Mouse (Mus musculus) NIH3T3 (cell line): ENCODE data around the gene Litaf.
"Not testable (repeated sequence)": the region's sequence is repeated elsewhere in the genome, so short reads cannot be mapped to it uniquely, and the experiment has no call there.

Experiments used
- DNase-seq: peaks from one replicate; pipeline ENCODE4 v3.0.0-alpha.2; 2012; ENCODE audit warnings: low read depth

Gene Litaf

DNA sequence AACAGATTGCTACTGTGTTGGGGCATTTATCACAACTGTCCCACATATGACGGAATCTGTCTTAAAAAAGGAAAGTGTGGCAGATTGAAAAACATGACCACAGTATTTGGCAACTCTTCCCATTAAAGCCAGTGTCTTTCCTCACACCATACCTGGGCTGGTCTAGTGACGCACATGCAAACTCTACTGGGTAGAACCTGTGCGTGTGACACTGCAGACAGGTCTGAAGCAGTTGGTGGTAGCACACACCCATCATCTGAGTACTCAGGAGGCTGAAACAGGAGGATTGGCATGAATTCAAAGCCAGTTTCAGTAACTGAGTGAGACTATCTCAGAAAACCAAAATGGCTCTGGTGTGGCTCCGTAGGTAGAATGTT is 43.9 kb downstream of the Litaf start:
- DNase-seq: no peak

DNA sequence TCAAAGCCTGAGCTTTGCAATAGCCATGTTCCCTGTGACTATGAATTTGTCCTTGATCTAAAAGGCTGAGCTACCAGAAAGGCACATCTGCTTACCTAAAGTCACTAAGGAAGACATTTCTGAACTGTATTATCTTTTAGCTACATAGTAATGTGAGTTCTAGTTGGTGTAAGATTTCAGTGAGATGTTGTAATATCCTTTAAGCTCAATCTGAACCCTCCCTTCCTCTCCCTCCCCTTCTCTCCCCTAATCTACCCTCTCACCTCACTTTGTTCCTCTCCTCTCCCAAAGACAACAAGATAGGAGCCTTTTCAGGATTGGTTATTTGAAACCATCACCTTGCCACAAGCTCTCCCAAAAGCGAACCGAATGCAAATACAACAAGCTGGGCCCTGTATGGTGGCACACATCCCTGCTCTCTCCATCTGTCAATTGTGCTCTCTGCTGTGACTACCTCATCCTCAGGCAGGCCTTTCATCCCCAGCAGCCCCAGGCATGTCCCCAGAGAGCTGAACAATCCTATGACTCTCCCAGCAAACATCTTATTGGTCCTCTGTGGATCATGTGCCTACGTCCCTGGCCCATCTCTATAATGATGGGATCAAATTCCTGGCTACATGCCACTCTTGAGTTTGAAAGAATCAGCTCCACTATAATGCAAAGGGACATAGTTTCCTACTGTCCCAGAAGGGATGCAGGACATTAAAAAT is 44.4 kb downstream of the Litaf start:
- peak; percentile 81 for DNase-seq

DNA sequence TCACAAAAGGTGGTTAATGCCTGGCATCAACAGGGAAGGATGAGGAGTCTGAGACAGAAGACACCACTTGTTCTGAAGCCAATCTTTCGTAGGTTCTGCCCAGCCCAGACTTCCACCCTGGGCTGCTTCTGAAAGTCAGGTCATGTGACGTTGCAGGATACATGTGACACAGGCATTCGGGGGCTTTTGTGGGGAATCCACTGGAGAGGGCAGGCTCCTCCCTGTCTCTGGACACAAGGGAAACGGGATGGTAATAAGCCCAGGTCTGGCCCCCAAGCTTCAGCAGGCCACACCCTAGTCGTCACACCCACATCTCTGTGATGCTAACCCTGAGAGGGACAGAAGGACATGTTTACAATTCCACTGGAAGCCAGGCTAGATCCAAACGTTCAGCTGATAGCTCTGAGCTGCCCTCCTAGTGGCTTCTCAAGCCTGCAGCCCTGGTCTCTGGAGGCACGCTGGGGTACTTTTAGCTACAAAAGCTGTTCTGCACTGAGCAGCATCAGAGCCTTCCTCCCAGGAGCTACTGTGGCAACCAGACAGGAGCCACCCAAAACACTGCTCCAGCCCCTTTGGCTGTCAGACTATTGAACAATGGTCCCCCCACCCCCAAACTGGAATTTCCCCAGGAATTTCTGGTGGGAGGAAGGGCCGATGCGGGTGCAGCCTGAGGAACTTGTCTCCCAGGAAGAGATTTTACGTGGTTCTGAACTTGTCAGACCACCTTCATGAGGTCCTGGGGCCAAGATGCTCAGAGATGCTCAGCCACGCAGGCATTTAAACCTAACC is 48.0 kb downstream of the Litaf start:
- DNase-seq: no peak

DNA sequence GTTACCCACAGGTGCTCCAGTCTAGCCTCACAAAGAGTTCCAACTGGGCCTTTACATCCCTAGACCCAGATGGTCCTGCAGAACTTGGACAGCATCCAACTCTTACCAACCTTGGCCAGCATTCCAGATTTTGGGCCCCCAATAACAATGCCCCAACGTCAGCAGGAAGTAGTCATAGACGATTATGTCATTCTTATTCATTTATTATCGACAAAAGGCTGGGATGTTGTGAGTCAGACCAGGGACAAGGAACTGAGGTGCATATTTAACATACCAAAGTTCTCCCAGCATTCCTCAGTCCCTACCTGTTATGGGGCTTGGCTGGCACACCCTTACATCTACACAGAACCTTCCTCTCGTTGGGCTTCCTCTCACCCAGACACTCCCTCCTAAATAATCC is 49.6 kb downstream of the Litaf start:
- DNase-seq: no peak

DNA sequence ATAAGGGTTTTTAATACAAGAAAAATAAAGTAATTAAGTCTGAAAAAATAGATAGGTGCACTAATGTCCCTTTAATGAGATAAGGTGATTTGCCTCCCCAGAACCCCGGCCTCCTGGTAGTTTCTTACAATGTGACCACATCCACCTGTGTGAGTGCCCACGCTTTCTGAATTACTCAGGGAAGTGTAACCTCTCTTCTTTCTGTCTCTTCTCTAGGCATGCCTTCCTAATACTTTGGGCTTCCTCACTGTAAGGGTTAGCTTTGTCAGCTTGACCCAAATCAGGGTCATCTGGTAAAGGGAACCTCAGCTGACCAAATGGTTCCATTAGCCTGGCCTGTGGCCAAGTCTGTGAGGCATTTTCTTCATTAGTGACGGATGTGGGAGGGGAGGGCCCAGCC is 51.5 kb downstream of the Litaf start:
- DNase-seq: no peak

DNA sequence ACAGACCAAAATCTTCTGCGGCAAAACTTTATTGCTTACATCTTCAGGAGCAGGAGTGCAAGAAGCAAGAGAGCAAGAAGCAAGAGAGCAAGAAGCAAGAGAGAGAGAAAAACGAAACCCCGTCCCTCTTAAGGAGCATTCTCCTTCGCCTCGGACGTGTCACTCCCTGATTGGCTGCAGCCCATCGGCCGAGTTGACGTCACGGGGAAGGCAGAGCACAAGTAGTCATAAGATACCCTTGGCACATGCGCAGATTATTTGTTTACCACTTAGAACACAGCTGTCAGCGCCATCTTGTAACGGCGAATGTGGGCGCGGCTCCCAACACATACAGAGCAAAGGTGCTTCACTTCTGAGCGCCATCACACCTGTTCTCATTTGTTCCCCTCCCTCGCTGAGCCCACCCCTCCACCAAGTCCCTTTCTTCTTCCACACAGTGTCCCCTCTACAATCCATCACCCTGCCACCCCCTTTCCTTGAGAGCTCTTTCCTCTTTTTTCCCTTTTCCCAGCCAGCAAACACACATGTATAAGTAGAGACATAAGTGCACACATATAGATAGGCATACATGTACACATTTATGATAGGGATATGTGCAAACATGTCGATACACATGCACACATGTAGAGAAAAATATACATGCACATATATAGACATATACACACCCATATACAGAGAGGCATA is 52.4 kb downstream of the Litaf start:
- not testable (repeated sequence) for DNase-seq

DNA sequence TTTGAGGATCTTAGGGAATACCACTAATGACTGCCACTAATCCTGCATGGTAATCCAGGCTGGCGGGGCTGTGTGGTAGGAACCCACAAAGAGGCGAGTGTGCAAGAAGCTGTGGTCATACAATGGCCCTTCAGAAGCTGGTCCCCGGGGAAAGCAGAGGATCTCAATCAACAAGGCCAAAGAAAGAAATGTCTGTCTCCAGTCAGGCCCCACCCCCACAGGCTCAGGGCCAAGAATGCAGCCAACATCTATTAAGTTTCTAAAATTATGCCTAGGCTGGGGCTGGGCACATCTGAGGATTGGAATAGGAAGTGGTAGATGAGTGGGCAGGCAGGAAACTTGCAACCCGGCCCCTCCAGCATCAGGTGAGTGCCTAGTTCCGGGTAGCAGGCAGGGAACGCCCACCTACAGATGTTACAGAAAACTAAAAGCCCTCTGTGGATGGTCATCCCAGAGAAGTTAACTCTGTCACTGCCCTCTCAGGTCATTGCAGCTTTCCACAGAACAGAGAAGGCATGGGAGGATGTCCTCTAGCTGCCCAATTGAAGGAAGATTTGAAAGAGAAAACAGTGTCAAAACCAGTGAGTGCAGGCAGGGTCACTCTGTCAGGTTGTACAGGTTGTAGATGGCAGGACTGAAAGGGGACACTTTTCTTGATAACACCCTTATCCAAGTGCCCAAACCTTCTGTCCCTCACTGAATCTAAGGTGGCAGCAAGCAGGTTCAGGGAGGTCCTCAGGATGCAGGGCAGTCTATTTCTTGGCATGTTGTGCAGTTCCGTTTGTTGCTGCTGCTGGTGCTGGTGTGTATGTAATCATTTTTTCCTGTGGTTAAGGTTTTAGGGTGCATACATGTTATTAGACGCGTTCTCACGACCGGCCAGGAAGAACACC is 53.1 kb downstream of the Litaf start:
- peak; percentile 88 for DNase-seq

DNA sequence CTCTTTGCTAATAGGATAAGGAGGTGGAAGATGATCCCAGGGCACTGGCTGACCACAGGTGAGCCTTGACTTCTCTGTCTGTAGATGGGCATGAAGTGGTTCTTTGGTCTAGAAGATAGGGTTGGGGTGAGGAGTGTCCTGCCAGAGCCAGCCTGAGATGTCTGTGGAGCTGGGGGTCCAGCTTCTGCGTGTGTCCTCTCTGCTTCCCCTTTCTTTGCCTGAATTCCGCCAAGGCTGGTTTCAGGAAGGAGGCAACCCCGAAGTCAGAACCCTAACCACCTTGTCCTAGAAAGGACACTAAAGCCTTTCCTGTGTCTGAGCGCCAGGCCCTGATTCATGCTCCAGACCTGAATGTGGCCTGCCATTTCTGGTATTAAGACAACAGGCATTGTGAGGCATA is 54.0 kb downstream of the Litaf start:
- DNase-seq: no peak

DNA sequence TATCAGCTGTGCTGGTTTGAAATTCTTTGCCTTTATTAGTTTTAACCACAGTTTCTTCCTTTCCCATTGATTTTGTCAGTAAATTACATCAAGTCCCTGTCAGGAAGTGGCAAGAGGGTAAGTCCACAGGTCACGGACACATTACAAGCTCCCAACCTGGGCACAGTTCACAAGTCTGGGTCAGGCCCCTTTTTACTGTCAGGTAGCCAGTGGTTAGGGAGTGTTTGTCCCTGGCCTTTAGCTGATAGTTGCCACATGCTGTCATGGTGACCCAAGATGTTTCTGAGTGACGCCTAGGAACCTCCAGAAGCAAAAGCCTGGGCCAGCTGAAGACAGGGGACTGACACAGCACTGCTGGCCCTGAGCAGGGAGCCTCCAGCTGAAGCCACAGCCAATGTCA is 54.8 kb downstream of the Litaf start:
- no peak for DNase-seq

DNA sequence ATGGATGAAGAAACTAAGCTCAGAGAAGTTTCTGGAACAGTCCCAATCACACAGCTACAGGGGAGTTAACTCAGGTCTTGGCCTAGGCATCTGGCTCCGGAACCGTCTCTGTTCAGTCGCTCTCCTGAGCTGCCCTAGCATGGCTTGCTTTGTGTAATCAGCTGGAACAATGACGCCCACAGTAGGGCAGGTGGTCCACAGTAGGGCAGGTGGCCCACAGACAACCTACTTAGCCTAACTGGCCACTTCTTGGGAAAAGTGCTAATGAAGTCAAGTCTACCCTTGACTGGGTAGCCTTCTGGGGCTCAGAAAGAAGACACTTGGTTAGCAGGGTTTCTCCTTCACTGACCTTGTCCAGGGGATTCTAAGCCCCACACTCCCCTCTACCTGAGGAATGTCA is 55.7 kb downstream of the Litaf start:
- no peak for DNase-seq

DNA sequence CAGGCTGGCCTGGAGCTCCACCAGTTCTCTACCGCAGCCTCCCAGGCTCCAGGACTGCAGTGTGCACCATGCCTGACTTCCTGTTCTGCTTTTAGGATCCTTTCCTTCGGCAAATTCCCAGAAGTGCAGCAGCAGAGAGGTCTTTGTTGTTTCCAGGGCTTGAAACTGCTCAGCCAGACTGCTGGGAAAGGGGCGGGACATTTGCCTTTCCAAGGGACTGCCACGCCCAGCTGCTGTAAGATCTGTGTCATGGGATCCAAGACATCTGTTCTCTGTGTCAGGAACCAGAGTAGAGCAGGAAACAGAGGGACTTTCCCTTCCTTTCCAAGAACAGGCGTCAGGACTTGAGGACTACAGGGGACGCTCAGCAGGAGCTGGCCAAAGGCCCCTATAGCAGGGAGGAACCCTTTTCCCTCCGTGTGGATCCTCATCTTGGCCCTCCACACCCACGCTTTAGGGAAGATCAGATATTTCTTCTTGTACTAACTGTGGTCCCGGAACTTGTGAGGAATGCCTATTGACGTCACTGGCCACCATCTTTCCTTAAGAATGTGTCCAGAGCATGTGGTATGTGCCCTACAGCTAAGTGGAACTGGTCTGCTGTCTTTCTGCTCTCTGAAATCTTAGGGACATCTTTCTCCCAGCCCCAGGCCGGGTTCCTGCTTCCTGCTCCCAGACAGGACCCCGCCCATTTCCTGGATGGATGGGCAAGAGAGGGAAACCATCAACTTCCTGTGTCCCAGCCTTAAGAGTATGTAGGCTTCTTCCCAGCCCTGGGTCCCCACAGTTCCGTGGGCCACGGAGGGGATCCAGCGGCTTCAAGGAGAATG is 57.6 kb downstream of the Litaf start:
- peak; percentile 96 for DNase-seq

DNA sequence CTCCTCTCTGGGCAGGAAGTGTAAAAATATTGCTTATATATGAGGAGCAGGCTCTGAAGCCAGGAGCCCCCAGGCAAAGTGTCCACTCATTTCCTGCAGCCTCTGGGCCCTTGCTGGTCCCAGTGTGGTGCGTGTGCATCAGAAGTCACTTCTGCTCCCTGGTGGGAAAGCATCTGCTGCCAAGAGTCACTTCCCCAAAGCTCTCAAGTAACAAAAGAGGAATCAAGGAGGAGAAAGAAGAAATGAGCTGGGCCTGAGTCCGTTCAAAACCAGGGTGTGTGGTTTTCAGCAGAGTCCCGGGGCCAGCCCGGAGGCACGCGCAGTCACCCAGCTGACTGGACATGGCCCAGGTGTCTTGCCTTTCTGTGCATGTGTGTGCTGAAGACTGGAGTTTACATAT is 59.9 kb downstream of the Litaf start:
- DNase-seq: no peak

DNA sequence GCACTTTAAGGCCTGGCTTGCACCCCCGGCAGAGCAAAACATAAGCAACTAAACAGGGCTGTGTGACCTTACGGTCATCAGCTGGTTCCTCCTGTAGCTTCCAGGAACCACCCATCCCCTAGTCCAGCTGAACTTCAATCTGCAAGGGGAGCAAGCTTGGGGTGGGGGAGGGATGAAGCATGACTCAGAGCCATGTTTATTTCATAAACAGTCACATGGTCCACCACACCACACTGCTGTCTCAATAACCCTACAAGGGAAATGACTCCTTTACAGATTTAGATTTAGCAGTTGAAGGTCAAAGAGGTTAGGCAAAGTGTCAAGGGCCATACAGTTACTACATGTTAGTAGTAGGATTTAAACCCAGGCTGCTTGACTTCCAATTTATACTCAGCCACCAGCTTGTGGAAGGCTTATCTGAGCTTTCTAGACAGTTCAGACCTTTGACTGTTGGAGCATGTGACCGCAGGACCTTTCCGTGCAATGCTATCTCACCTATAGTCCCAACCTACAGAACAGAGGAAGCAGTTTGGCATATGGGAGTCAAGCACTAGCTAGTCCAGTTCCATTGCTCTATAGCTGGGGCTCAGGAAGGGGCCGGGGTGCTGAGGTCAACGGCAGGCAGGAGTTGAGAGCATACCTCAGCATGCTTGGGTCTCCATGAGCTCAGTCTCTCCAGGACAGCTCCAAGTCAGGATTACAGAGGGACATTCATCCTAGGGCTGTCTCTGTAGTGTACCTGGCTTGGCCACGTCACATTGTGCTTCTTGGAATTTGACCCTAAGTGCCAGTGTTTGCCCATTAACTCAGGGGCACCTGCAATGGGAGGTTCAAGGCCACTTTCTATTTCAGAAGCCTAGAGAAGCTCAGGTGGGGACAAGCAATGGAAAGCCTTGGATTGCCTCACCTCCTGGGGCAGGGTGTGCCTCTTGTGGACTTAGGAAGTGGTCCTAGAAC is 64.0 kb downstream of the Litaf start:
- peak; percentile 81 for DNase-seq

DNA sequence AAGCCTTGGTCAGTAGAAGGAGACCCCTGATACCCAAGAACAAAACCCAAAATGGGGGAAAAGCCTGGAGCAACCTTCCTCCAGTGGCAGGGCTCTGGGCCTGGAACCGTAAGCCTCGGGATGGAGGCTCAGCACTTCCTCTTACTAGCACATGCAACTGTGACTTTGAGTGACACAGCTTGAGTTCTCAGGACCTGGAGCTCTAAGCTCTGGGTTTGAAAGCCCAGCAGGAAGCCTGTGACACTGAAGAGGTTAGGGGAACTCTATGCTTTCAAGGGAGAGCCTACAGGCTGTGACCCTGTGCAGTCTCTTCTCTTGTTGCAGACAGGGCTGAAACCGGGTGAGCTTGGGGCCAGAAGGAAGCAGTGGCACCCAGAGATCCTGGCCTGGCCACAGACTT is 66.1 kb downstream of the Litaf start:
- DNase-seq: no peak

DNA sequence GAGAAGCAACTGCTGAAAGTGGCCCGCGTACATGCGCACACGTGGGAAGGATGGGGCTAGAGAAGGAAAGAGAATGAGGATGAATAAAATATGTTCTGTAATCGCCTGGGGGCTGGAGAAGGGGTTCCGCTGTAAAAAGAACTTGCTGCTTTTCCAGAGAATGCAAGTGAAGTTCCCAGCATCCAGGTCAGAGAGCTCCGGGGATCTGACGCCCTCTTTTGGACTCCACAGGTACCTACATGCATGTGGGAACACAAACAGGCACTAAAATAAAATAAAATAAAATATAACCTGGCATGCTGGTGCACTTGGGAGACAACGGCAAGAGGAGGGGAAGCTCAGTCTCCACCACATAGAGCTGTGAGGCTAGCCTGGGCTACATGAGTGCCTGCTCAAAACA is 67.7 kb downstream of the Litaf start:
- DNase-seq: no peak

DNA sequence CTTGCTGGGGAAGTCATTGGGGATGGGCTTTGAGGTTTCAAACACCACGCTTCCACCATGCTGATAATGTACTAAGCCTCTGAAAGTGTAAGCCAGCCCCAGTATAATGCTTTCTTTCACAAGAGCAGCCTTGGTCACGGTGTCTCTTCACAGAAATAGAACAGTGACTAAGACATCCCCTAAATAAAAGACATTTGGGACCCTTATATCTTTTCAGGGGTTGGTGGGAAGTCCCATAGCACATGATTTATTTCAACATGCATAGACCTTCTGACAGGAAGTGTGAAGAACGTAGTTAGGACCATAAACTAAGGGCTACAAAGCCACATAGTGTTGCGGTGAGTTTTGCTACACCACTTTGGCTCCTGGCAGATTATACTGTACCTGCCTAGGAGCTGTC is 69.4 kb downstream of the Litaf start:
- DNase-seq: no peak

DNA sequence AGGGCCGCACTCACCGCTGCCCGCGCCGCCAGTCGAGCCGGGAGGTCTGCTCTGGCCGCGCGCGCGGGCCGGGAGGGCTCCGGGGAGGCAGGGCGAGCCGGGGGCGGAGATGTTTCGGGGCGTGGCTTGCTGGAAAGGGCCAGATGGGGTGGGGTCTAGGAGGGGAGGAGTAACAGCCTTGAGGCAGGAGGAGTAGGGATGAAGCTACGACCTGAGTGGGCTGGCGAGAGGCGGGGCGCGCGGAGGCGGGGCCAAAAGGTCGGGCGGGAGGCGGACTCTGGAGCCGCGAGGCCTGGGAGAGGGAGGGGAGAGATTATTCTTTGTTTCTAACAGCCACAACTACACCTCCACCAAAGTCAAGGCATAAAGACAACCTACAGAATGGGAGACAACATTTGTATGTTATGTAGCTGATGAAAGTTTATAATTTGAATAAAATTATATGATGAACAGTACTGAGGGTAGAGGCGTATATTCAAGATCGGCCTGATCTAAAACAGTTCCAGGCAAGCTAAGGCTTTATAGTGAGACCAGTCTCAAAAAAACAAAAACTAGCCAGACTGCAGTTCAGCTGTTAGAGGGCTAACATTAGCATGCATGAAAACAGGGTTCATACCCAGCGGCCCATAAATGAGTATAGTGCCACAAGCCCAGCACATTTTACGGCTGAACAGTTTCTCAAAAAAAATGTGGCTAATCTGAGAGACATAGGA is 72.8 kb downstream of the Litaf start:
- DNase-seq: peak; percentile 98

DNA sequence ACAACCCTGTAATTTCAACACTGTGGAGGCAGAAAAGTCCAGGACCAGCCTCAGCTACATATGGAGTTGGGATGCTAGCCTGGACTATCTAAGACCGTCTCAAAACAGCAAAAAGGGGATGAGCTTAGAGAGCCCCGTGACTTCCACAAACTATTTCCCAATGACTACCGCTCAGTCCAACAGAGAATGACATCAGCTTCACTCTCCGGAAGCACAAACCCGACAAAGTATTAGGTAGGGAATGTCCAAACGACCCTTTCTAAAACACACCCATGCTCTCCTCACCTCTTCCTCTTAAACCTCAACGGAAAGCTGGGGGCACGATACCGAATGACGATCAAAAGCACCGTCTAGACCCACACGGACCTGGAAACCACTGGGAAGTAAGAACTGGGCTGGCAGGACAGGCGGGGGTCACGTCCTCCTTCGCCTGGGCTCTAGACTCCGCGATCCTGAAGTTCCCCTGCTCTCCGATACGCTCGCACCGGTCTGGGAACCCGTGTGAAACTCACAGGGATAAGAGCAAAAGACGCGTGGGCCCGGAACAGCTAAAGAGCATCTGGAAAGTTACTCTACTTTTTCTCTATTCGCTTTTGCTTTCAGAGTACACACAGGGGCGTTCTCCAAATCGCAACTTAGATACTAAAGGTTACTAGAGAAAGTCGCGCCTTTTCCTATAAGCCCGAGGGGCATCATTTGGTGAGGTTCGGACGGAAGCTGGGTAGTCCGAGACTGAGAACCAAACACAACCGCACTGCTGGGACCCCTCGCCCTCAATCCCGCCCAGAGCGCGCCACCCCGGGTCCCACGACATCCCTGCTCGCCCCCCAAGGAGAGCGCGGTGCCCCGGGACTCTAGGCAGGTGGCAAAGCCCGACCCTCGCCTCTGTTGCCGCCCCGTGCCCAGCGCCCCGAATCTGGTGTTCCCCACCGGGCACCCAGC is 73.6 kb downstream of the Litaf start:
- DNase-seq: peak; percentile 76
